Mouse (Mus musculus) gastrocnemius, postnatal 25 days (tissue): ENCODE results near the gene Atf6. TPM values are rescaled to one million over a fixed set of nuclear protein-coding genes. Genes with fewer than 3 reads are reported as not detected.

ENCODE experiments used
- DNase-seq: peaks from one replicate; pipeline ENCODE4 v3.0.0; 2022
- total RNA-seq, 2 experiments: library from RNA; stranded (reverse); gene quantifications; 1 replicate in 1 of 2; 2 replicates in 1 of 2; pipeline ENCODE4 v1.2.3; 2021

Atf6 gene
- total RNA-seq, 2 experiments from 2014 or later, result 16.8 to 16.9 TPM

DNA sequence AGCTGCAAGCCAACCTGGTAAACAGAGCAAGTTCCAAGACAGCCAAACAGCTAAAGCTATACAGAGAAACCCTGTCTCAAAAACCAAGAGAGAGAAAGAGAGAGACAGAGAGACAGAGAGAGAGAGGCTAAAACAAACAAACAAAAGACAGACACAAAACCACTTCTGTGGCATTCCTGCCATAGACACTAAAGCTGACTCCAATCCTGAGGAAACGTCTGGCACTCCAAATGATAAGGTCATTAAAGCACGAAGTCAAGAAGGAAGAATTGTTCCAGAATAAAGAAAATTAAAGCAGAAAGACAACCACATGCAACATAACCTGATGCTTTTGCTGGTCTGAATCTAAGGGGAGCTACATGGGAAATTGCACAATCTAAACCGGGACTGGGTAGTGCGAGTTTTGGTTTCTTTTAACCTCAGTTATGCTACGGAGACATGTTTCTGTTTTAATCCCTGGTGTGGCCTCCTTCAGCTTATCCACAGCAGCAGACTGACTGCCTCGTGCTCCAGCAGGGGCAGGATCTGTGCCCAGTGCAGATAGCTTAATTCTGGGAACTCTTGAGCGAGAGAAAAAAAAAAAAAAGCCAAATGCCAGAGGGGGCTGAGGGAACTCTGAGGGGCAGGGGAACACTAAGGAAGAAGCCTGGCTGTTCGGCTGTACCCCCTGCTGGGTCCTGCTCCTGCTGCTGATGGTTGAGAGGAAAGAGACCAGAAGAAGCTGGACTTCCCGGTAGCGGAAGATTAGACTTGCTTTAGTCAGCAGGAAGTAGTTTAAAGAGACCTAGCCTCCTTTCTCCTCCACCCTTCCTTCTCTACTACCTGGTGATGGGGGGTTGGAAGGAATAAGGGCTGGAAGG, 21.9 kb downstream of the Atf6 start:
- no peak for DNase-seq

DNA sequence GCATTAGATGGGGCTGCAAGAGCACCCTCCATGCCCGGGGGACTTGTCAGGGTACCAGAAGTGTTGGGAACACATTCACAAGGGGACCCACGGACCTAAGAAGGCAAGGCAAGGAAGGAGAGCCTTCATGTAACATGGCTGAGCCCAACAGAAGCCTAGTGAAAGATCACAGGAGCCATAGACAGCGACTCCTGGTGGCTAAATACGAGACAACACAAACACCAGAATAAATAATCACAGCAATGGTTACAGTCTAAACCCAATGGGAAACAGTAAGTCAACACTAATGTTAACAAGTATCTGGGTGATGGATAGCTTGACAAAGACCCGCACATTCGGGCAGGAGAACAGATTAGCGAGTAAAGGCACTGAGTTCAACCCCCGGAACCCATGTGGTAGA, 23.2 kb downstream of the Atf6 start:
- no peak for DNase-seq

GRCm38 (mm10) chr1:170839685-170840084, 27.9 kb downstream of the Atf6 start:
- DNase-seq, result no peak

- DNase-seq, result no peak
Measured at GRCm38 (mm10) chr1:170834756-170835155, 32.8 kb downstream of the Atf6 start.

GRCm38 (mm10) chr1:170829781-170830180, 37.8 kb downstream of the Atf6 start:
- no peak for DNase-seq

DNA sequence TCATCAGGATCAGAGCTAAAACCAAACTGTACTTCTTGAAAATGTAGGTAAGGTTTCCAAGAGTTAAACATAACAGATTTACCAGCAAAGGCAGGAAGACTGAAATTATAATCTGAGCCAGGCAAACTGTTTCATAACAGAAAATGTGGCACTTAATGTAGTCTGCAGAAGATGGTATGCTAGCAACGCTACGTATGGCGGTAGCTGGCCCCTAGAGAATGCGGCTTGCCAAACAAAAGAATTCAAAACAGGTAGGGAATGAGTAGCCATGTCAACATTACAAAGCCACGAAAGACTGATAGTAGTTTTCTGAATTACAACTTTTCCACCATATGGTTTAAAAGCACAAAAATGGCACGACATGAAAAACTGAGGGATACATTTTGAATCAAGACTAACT, 38.2 kb downstream of the Atf6 start:
- DNase-seq, result no peak

- no peak for DNase-seq
Measured at GRCm38 (mm10) chr1:170820103-170820814, 47.3 kb downstream of the Atf6 start.

DNA sequence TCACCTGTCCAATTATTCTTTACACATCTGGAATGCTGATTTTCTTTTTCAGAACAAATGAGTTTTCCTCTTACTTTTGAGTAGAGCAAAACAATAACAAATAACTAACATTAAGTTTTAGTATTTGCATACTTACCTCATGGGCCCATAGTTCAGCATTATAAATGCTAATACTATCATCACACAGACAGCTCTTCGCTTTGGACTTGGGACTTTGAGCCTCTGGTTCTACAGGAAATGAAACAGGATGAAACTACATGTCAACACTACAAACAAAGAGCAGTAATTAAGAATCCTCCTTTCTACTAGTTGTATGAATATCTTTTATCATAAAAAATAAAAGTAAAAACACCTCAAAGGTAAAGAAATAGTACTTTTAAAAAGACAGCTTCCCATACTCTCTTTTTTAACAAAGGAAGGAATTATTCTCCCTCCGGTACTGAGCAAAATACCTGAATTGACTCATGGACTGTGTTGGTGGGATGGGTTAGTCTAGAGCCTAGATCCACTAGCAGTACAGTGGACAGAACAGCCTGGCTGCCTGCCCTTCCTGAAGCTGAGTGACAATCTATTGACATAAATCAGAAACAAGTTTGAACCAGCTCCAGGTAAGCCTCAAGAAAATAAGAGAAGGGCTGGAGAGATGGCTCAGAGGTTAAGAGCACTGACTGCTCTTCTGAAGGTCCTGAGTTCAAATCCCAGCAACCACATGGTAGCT, 52.1 kb downstream of the Atf6 start:
- DNase-seq, result no peak

- DNase-seq, result no peak
Measured at GRCm38 (mm10) chr1:170812822-170813221, 54.7 kb downstream of the Atf6 start.

DNA sequence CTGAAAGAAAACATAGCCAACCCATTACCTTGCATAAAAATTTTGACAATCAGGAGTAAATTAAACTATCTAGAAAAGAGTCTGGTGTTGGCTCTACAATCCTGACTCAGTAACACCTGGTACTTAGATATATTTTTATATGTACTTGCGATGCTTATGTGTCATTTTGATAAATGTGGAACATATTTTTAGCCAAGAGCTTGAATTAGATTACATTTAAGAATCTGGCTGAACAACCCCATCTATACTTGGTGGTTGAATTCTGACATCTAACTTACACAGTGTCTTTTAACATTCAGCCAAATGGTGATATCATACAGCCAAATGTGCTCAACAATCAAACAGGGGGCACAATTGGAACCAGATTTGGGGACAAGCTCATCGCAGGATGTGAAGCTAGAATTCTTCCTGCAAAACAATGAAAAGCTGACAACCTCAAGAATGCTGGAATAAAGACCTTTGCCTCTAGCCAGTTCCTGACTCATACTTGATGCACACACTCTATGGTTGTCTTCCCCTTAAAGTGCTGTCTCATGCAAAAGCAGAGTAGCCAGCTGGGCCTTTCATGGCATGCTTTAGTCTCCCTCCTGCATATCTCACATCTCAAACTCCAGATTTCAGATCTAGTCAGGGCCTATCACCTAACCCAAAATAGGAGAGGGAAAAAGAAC, 59.8 kb downstream of the Atf6 start:
- no peak for DNase-seq

DNA sequence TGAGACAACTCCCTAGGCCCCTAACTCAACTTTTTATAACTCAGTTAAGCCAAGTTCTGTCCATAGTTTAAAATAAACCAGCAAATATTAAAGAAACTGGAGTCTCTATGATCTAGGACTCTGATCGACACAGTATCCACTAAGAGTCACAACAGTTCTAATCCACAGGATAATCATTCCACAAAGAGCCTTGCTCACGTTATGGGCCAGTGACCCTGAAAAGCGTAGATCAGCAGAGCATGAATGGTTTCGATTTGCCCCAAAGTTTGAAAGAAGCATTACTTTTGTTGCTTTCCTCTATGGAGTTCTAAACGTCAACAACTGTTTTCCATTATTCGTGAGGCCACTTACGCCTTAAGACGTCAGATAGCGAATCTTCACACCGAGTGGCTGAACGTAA, 62.9 kb downstream of the Atf6 start:
- no peak for DNase-seq

DNA sequence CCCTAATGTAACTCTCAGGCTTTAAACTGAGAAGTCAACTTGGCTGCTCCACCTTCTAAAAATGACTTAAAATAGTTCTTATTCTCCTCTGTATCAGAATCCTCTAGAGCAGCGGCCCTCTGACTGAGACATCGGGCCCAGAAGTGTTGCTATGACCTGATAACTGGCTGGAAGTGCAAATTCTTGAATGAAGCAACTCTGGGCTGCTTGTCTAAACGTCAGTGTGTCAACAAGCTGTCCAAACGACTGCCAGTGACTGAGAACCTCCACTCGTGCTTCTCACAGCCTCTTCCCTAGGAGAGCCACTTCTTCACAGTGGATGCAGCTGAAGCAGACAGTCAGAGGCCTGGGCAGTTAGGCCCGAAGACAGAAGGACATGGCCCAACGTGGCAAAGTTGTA, 64.9 kb downstream of the Atf6 start:
- DNase-seq, result no peak

- DNase-seq, result no peak
Measured at GRCm38 (mm10) chr1:170800694-170801093, 66.9 kb downstream of the Atf6 start.

DNA sequence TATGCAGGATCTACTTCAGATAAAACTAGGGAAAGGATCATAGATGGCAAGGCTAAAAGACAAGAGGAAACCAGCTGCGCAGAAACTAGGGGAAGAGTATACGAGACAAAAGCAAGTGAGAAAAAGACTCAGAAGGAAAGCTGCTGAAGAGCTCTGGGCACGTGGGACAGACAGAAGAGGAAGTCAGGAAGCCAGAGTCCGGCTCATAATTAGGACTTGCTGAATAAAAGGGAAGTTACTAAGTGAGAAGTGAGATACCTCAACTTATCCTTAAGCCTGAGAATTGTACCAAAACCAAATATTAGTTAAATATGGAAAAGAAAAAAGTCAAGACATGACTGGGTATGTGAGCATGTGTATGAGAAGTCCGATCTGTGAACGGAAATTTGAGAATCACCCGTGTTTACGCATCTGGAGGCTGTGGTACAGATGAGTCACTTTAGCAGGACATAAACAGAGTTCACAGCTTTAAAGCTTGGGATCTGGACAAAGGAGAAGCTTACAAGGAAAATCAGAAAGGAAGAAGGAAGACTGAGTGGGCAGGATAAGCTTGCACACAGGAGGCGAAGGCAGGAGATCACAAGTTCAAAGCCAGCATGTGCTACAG, 71.7 kb downstream of the Atf6 start:
- DNase-seq, result no peak

DNA sequence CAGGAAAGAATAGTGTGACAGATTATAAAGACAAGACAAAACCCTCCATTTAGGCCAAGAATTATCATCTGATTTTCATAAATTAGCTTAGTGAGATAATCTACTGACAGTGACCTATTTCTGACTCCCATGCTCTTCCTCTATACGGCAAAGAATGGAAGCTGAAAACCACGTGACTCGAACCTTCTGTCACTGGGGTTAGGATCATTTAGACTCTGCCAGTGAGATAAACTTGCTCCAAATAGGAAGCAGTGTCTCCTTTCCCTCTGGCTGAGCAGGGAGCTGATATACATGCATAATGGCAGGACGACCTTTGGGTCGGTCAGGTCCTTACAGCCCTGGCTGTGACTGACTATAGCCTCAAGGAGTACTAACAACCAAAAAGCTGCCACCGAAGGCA, 76.0 kb downstream of the Atf6 start:
- no peak for DNase-seq

- DNase-seq, result no peak
Measured at GRCm38 (mm10) chr1:170791001-170791400, 76.6 kb downstream of the Atf6 start.

GRCm38 (mm10) chr1:170787643-170788042, 79.9 kb downstream of the Atf6 start:
- no peak for DNase-seq

DNA sequence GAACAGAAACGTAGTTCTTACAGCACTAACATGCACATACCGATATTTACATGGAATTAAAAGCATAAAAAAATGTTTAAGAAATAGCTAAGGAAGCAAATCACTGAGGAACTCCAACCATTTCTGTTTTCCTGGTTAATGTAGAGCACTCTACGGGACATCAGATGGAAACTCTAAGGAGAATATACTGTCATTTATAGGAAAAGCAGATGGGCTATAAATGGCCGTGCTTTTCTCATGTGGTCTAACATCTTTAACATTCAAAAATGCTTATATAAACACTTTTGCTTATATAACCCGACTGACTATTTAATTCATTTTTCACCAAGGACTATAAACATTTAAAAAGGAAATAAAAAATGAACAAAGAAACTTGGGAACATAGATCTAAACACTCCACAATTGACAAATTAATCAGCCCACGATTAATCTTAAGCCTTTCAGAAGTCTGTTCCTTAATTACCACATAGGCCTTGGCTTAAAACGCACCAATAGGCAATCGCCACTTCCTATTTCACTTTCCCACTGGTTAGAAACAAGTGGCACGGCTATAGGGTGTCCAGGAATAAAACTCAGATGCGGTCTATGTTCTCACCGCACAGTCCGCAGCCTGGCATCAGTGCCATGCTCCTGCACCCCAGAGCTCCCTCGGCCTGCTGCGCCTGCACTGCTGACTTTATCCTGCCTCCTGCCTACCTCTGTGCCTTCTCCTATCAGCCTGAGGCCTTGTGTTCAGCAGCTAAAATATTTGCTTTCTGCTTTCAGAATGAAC, 80.8 kb downstream of the Atf6 start:
- no peak for DNase-seq

GRCm38 (mm10) chr1:170777688-170778087, 89.9 kb downstream of the Atf6 start:
- DNase-seq, result no peak

DNA sequence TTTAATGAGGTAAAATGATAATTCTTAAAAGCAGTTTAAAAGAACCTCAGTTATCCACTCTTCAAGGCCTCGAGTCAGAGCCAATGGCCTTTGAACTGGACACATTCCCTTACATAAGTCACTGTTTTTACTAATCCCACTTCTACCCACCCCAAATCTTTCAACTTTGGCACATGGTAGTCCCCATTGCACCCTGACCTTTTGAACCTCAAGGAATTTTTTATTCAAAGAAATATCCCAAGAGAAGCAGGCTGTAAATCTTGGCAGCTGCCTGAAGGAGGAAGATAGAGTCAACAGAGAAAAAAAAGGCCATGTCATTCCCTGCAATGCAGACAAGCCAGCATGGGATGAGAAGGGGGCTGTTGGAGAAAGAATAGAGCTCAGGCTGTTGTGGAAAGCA, 93.1 kb downstream of the Atf6 start:
- no peak for DNase-seq

DNA sequence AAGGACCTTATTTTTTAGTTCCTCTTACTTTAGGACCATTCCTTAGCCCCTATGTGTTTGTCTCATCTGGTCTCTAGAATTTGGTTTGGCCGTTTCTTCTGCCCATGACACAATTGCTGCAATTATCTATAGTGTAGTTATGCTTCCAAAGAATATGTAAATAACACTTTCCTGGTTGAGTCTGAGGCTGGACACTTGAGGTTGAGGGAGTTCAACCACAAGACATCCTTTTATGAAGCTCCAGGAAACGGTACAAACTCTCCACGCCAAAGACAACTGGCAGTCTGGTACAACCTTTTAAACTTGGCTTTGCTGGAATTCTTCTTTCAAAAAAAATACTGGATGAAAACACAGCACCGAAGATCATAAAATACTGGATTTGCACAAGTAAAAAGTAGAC, 94.1 kb downstream of the Atf6 start:
- DNase-seq, result no peak
